22 mouse cellular contexts compared by ENCODE assay signal in the genomic region with DNA sequence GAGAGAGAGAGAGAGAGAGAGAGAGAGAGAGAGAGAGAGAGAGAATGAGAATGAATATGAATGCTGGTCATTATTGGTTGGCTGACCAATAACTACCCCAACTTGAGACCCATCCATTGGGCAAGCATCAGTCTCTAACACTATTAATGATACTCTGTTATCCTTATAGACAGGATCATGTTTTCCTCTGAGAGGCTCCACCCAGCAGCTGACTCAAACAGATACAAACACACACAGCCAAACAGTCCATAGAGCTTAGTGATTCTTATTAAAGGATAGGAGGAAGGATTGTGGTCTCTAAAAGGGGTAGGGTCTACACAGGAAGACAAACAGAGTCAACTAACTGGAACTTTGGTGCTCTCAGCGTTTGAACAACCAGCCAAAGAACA.
"Had no signal": no experiment of that assay in that cellular context is flagged by ENCODE, and none has a peak within 500 bp of the region (broad histone marks: within the 10 kb centered on the region; RNA-seq: fewer than 3 reads in every experiment).

No protein-coding gene starts in this region.

- H3K36me3 ChIP-seq: intestine, embryonic 15.5 days; kidney, embryonic 15.5 days; limb, embryonic 12.5 days; limb, embryonic 15.5 days; lung, embryonic 15.5 days; midbrain, embryonic 13.5 days; neural tube, embryonic 13.5 days had no signal

- ATAC-seq: intestine, embryonic 15.5 days; midbrain, embryonic 13.5 days; midbrain, embryonic 16.5 days had no signal

- H3K4me2 ChIP-seq: intestine, embryonic 15.5 days; kidney, embryonic 15.5 days; limb, embryonic 12.5 days; limb, embryonic 15.5 days; lung, embryonic 15.5 days; midbrain, embryonic 13.5 days; neural tube, embryonic 13.5 days had no signal

- DNase-seq: kidney, adult 11 months; kidney, adult 8-10 months; kidney, postnatal 10 days; kidney, postnatal 36 days; left cerebral cortex, postnatal 4 days; lung, adult 18-20 months; lung, postnatal 10 days; lung, postnatal 36 days; retina, postnatal 1 day; right cerebral cortex, postnatal 25 days; thymus, adult 18-20 months; thymus, postnatal 36 days had no signal

- H3K4me1 ChIP-seq: intestine, embryonic 15.5 days; kidney, embryonic 15.5 days; limb, embryonic 12.5 days; limb, embryonic 15.5 days; lung, embryonic 15.5 days; midbrain, embryonic 13.5 days; neural tube, embryonic 13.5 days had no signal

- H3K9ac ChIP-seq: intestine, embryonic 15.5 days; kidney, embryonic 15.5 days; limb, embryonic 12.5 days; limb, embryonic 15.5 days; lung, embryonic 15.5 days; midbrain, embryonic 13.5 days; neural tube, embryonic 13.5 days had no signal

- H3K27ac ChIP-seq: intestine, embryonic 15.5 days; kidney, embryonic 15.5 days; limb, embryonic 12.5 days; limb, embryonic 15.5 days; lung, embryonic 15.5 days; midbrain, embryonic 13.5 days; neural tube, embryonic 13.5 days had no signal

- H3K4me3 ChIP-seq: intestine, embryonic 15.5 days; kidney, embryonic 15.5 days; limb, embryonic 12.5 days; limb, embryonic 15.5 days; lung, embryonic 15.5 days; megakaryocyte, embryonic 14.5 days; midbrain, embryonic 13.5 days; myocyte; neural tube, embryonic 13.5 days had no signal

- H3K9me3 ChIP-seq: intestine, embryonic 15.5 days; kidney, embryonic 15.5 days; limb, embryonic 12.5 days; limb, embryonic 15.5 days; lung, embryonic 15.5 days; megakaryocyte, embryonic 14.5 days; midbrain, embryonic 13.5 days; neural tube, embryonic 13.5 days had no signal

- H3K27me3 ChIP-seq: intestine, embryonic 15.5 days; kidney, embryonic 15.5 days; limb, embryonic 12.5 days; limb, embryonic 15.5 days; lung, embryonic 15.5 days; megakaryocyte, embryonic 14.5 days; midbrain, embryonic 13.5 days; neural tube, embryonic 13.5 days had no signal
